Mouse (Mus musculus) forebrain, postnatal 0 days (tissue): Measurements from ENCODE around the gene Ppp3ca. TPM values are rescaled to one million over a fixed set of nuclear protein-coding genes. Genes with fewer than 3 reads are reported as not detected.

ENCODE experiments used
- ATAC-seq: fragments of 200-750 bp; cut with Nextera tagmentation; 2 replicates; pipeline ENCODE4 v1.8.0; 2017; ENCODE audit warnings: mild to moderate bottlenecking, moderate library complexity
- DNase-seq: peaks from one replicate; pipeline ENCODE4 v3.0.0-alpha.2; 2015
- H3K27ac ChIP-seq: fragments of 300-500 bp; sonication (generic); 2 replicates; pipeline ENCODE4 v1.5.1; 2014; ENCODE audit warnings: low read depth, mild to moderate bottlenecking, antibody characterized with exemption, low read length, moderate library complexity, mixed read lengths
- H3K27me3 ChIP-seq: fragments of 300-500 bp; sonication (generic); 2 replicates; pipeline ENCODE4 v1.6.1; 2014; ENCODE audit warnings: mild to moderate bottlenecking, low read length, mixed read lengths; ENCODE audit not compliant: insufficient read depth
- H3K36me3 ChIP-seq: fragments of 300-500 bp; sonication (generic); 2 replicates; pipeline ENCODE4 v1.6.1; 2014; ENCODE audit warnings: mild to moderate bottlenecking, moderate library complexity; ENCODE audit not compliant: insufficient read depth
- H3K4me1 ChIP-seq: fragments of 300-500 bp; sonication (generic); 2 replicates; pipeline ENCODE4 v1.6.1; 2014; ENCODE audit warnings: antibody characterized with exemption; ENCODE audit not compliant: insufficient read depth
- H3K4me2 ChIP-seq: fragments of 300-500 bp; sonication (generic); 2 replicates; pipeline ENCODE4 v1.6.1; 2014; ENCODE audit warnings: low read depth, mild to moderate bottlenecking, moderate library complexity
- H3K4me3 ChIP-seq: fragments of 300-500 bp; sonication (generic); 2 replicates; pipeline ENCODE4 v1.5.1; 2014; ENCODE audit warnings: low read depth, low read length, mixed read lengths
- H3K9ac ChIP-seq: fragments of 300-500 bp; sonication (generic); 2 replicates; pipeline ENCODE4 v1.6.1; 2014; ENCODE audit warnings: mild to moderate bottlenecking
- H3K9me3 ChIP-seq: fragments of 300-500 bp; sonication (generic); 2 replicates; pipeline ENCODE4 v1.6.1; 2016; ENCODE audit warnings: low read length
- CTCF ChIP-seq: sonication (generic); IDR thresholded peaks from 2 replicates; pipeline ENCODE4 v1.5.1; 2016; ENCODE audit warnings: antibody characterized with exemption, control low read depth, low read depth
- WGBS: fragments of 180-500 bp; shearing (Covaris S2); extraction: QIAGEN DNeasy Blood & Tissue Kit; methylation state at CpG from one replicate; pipeline ENCODE4 v1.1.7; 2014; 5-methylcytosine and 5-hydroxymethylcytosine counted together
- polyA plus RNA-seq: library from polyadenylated mRNA; unstranded; fragments of >200 nt; fragmentation: Nextera tagmentation; extraction: Ambion mirVana; gene quantifications from 2 replicates; pipeline ENCODE4 v1.2.1, GENCODE M21; 2015
- total RNA-seq: library from RNA; depleted of rRNA; stranded (reverse); fragments of >200 nt; gene quantifications from 2 replicates; pipeline ENCODE4 v1.2.3, GENCODE M21; 2014; rRNA removed

The Ppp3ca gene
- total RNA-seq (223 and 229 TPM in 2 replicates), polyA plus RNA-seq (162 and 231 TPM in 2 replicates)

GRCm38 (mm10) chr3:136670110-136670359 is at the start of gene Ppp3ca:
Ppp3ca (plus strand) TSS chr3:136670124.
- ATAC-seq (no peak), DNase-seq (no peak)
- 3% methylated on average over 31 of the region's 43 CpGs for WGBS
- Histone ChIP-seq H3K4me2 (peak within 1 kb of the TSS; percentile 83), H3K27me3 (no peaks in the 10 kb centered on the region), H3K9me3 (no peaks in the 10 kb centered on the region), H3K4me1 (peaks cover 17% of the 10 kb centered on the region), H3K27ac (peak within 1 kb of the TSS; percentile 97), H3K9ac (peak within 1 kb of the TSS; percentile 87), H3K36me3 (no peaks in the 10 kb centered on the region), H3K4me3 (peak within 1 kb of the TSS; percentile 97)
- TF ChIP-seq CTCF, result no peak

- Histone ChIP-seq H3K4me1 (no peaks in the 10 kb centered on the region), H3K27ac (no peak overlapping the region), H3K9ac (no peak overlapping the region), H3K4me3 (no peak overlapping the region), H3K9me3 (no peaks in the 10 kb centered on the region), H3K4me2 (no peak overlapping the region), H3K27me3 (no peaks in the 10 kb centered on the region), H3K36me3 (no peaks in the 10 kb centered on the region)
- no peak for DNase-seq
- ATAC-seq, result no peak
- no peak for TF ChIP-seq CTCF
- 74% methylated on average over 5 of the region's 5 CpGs for WGBS
Observed at GRCm38 (mm10) chr3:136640544-136641230, 29.2 kb upstream of the Ppp3ca start.

DNA sequence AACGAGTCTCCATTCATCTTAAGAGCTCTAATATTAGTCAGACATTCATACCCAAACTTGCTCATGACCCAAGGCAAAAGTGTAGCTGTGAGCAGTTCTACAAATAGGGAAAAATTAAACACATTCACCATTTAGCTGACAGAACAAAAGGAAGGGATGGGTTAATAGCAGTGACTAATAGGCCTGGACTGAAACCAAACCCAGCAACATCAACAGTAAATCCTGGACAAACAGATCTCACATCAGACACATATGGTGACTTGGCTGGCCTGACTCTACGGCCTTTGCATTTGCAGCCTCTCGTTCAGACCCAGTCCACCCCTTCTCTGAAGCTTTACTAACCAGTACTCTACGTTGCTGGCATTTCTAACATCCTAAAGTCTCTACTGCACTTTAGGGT is 19.0 kb upstream of the Ppp3ca start:
- no peaks in the 10 kb centered on the region for H3K4me1 ChIP-seq
- TF ChIP-seq CTCF, result no peak
- H3K27ac ChIP-seq, result no peak overlapping the region
- no peak overlapping the region for H3K4me3 ChIP-seq
- no peaks in the 10 kb centered on the region for H3K9me3 ChIP-seq
- no peak for DNase-seq
- no peaks in the 10 kb centered on the region for H3K27me3 ChIP-seq
- ATAC-seq, result no peak
- 69% methylated on average over 4 of the region's 4 CpGs for WGBS
- H3K9ac ChIP-seq, result no peak overlapping the region
- H3K4me2 ChIP-seq, result no peak overlapping the region
- no peaks in the 10 kb centered on the region for H3K36me3 ChIP-seq

DNA sequence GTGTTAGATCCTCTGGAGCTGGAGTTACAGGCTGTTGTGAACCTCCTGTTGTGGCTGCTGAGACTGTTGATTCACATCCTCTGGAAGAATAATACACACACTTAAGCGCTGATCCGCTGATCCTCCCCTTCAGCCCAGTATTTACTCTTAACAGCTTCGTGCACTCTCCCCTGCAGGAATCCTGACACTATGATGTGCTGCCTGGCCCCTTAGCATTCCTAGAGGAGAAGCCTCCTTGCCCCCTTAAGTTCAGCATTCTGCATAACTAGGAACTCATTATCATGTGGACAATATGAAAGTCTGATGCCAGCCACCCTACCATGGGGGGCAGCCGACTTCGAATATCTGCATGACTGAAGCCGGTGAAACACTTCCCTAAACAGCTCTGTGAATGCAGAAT is 18.4 kb upstream of the Ppp3ca start:
- no peak for TF ChIP-seq CTCF
- Histone ChIP-seq H3K9ac (no peak overlapping the region), H3K36me3 (no peaks in the 10 kb centered on the region), H3K9me3 (no peaks in the 10 kb centered on the region), H3K4me1 (no peaks in the 10 kb centered on the region), H3K27me3 (no peaks in the 10 kb centered on the region), H3K4me3 (no peak overlapping the region), H3K27ac (no peak overlapping the region), H3K4me2 (no peak overlapping the region)
- 19% methylated on average over 6 of the region's 6 CpGs for WGBS
- DNase-seq (no peak), ATAC-seq (no peak)

DNA sequence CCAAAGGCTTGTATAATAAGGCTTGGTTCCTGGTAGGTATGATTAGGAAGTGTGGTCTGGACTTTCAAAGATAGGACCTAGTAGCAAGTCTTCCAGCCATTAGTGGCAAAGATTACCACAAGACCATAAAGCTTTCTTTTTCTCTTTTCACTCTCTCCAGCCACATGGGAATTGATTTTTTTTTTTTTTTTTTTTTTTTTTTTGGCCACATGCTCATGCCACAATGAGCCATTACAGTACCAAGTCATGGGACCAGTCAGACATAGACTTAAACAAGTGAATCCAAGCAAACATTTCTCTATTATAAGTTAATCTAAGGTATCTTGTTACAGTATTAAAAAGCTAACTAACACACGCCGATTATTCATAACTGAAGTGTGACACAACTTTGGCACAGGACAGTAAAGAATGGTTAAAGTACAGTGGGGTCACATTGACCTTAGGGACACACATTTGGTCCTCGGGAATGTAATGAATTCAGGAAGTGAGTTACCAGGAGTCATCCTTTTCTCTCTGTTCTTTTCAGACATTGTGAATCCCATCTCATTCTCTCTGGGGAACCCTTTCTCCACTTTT is 13.4 kb upstream of the Ppp3ca start:
- WGBS, result 83% methylated on average over 3 of the region's 3 CpGs

DNA sequence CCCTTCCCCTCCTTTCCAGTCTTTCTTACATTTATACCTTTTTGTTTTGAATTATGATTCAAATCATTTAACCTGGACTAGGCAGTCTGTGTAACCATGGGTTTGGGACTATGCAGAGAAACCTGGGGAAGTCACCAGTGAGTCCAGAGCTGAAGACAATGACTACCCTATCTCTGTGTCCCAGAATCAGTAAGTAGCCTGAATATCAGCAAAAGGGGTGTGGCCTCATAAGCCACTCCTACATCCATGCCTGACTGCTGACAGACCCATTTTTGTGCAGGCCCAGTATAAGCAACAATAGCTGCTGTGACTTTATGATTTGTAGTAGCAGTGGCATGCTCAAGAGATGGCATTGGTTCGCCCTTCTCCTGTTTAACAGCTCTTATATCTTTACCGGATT is 11.2 kb upstream of the Ppp3ca start:
- no peak for TF ChIP-seq CTCF
- whole genome bisulfite sequencing, result 91% methylated on average over 2 of the region's 2 CpGs
- ATAC-seq, result no peak
- H3K4me2 ChIP-seq, result no peak overlapping the region
- no peak for DNase-seq
- H3K27ac ChIP-seq, result no peak overlapping the region
- H3K9ac ChIP-seq, result no peak overlapping the region
- no peak overlapping the region for H3K4me3 ChIP-seq
- no peaks in the 10 kb centered on the region; the same call in 1 of the 2 replicates for H3K9me3 ChIP-seq
- H3K27me3 ChIP-seq, result no peaks in the 10 kb centered on the region
- no peaks in the 10 kb centered on the region for H3K4me1 ChIP-seq
- H3K36me3 ChIP-seq, result no peaks in the 10 kb centered on the region

More for the DNA sequence above, 13.4 kb upstream of the Ppp3ca start:
- DNase-seq, result no peak
- TF ChIP-seq CTCF, result no peak
- H3K4me3 ChIP-seq, result no peak overlapping the region
- no peaks in the 10 kb centered on the region for H3K27me3 ChIP-seq
- no peaks in the 10 kb centered on the region for H3K9me3 ChIP-seq
- no peaks in the 10 kb centered on the region for H3K4me1 ChIP-seq
- no peaks in the 10 kb centered on the region for H3K36me3 ChIP-seq
- H3K27ac ChIP-seq, result no peak overlapping the region
- no peak for ATAC-seq
- H3K4me2 ChIP-seq, result no peak overlapping the region
- no peak overlapping the region for H3K9ac ChIP-seq

- H3K36me3 ChIP-seq, result no peaks in the 10 kb centered on the region
- H3K9ac ChIP-seq, result no peak overlapping the region
- H3K27me3 ChIP-seq, result no peaks in the 10 kb centered on the region
- 71% methylated on average over 1 of the region's 1 CpGs for WGBS
- H3K4me1 ChIP-seq, result no peaks in the 10 kb centered on the region
- H3K4me3 ChIP-seq, result no peak overlapping the region
- TF ChIP-seq CTCF, result no peak
- H3K27ac ChIP-seq, result no peak overlapping the region
- no peak for ATAC-seq
- DNase-seq, result no peak
- no peak overlapping the region for H3K4me2 ChIP-seq
- no peaks in the 10 kb centered on the region; the same call in 1 of the 2 replicates for H3K9me3 ChIP-seq
Observed at GRCm38 (mm10) chr3:136665119-136665518, 4.8 kb upstream of the Ppp3ca start.
